Mouse (Mus musculus): Measurements from ENCODE around the gene Wdr46. TPM values are rescaled to one million over a fixed set of nuclear protein-coding genes. Genes with fewer than 3 reads are reported as not detected.
A peak's percentile ranks its signal among the peaks of the same experiment; 100 is the strongest.
"Not testable (repeated sequence)": the region's sequence is repeated elsewhere in the genome, so short reads cannot be mapped to it uniquely, and the experiment has no call there.

Wdr46 gene
- total RNA-seq (2021), result 10 to 100 TPM; 35.1 to 35.2 TPM
- long read RNA-seq, experiment 1, transcript Wdr46-201 (15 exons, 2,229 nt), result major isoform, 35 of 48 reads
- long read RNA-seq, experiment 1, partial matches to known transcripts, result 9 of 48 reads
- long read RNA-seq, experiment 1, other reads (novel, unspliced or antisense), result 4 of 48 reads
- long read RNA-seq, experiment 2, transcript Wdr46-201 (15 exons, 2,229 nt), result major isoform, 67 of 89 reads
- long read RNA-seq, experiment 2, partial matches to known transcripts, result 11 of 89 reads
- long read RNA-seq, experiment 2, other reads (novel, unspliced or antisense), result 11 of 89 reads

- DNase-seq (ENCODE audit: low spot score in 2 of 2), result peak; percentile 62 to 69
These were observed at the start of gene Wdr46, which contains the start of gene Pfdn6 for GRCm38 (mm10) chr17:33940206-33940805. Wdr46 (plus strand) TSS chr17:33940660. Pfdn6 (minus strand) TSS chr17:33940343.

GRCm38 (mm10) chr17:33891357-33891756, 49.1 kb upstream of the Wdr46 start:
- DNase-seq (ENCODE audit: low spot score in 2 of 2), result no peak

DNA sequence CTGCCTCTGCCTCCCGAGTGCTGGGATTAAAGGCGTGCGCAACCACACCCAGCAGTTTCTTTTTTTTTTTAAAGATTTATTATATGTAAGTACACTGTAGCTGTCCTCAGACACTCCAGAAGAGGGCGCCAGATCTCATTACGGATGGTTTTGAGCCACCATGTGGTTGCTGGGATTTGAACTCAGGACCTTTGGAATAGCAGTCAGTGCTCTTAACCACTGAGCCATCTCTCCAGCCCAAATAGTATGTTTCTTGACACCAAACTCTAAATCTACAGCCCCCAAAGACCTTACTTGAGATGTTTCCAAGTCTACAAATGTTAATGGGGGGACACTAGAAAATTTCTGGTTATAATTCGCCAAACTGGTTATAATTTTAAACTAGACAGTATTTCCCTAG, 48.6 kb upstream of the Wdr46 start:
- DNase-seq (ENCODE audit: low spot score in 2 of 2), result not testable (repeated sequence)

- DNase-seq (ENCODE audit: low spot score in 2 of 2), result no peak
These were observed 48.0 kb upstream of the Wdr46 start for GRCm38 (mm10) chr17:33892429-33892828.

GRCm38 (mm10) chr17:33893011-33893410, 47.4 kb upstream of the Wdr46 start:
- not testable (repeated sequence) for DNase-seq (ENCODE audit: low spot score in 2 of 2)

- no peak for DNase-seq (ENCODE audit: low spot score in 2 of 2)
These were observed 43.2 kb upstream of the Wdr46 start for GRCm38 (mm10) chr17:33897114-33897794.

DNA sequence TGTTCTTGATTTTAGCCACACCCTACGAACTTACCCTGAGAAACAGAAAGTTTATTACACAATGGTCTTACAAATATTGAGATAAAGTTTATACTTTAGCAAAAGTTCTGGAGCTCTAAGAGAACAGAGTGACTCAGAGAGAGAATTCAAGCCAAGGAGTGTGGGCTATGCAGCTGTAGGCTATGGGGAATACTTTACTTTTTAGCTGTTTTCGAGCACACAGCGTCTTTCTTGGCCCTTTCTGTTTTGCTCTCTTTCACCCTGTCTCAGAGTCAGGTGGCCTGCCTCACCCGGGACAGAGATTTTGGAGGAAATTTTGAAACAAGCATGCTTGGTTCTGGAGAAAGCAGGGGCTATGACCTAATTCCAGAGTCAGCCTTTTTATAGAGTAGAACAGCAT, 42.3 kb upstream of the Wdr46 start:
- DNase-seq (ENCODE audit: low spot score in 2 of 2), result not testable (repeated sequence)

GRCm38 (mm10) chr17:33899642-33900041, 40.8 kb upstream of the Wdr46 start:
- no peak for DNase-seq (ENCODE audit: low spot score in 2 of 2)

GRCm38 (mm10) chr17:33900281-33900988, 40.0 kb upstream of the Wdr46 start:
- no peak for DNase-seq (ENCODE audit: low spot score in 2 of 2)

DNA sequence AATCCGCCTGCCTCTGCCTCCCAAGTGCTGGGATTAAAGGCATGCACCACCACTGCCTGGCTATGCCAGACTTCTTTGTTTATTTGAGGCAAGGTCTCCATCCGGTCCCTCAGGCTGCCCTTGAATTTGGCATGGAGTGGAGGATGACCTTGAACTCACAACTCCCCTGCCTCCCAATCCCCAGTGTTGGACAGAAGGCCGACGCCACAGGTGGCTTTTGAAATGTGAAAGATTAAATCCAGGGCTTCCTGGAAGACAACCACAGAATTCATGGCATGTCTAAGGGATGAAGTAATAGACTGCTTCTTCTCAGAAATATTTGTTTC, 39.5 kb upstream of the Wdr46 start:
- no peak for DNase-seq (ENCODE audit: low spot score in 2 of 2)

GRCm38 (mm10) chr17:33901653-33902052, 38.8 kb upstream of the Wdr46 start:
- DNase-seq (ENCODE audit: low spot score in 2 of 2), result no peak

DNA sequence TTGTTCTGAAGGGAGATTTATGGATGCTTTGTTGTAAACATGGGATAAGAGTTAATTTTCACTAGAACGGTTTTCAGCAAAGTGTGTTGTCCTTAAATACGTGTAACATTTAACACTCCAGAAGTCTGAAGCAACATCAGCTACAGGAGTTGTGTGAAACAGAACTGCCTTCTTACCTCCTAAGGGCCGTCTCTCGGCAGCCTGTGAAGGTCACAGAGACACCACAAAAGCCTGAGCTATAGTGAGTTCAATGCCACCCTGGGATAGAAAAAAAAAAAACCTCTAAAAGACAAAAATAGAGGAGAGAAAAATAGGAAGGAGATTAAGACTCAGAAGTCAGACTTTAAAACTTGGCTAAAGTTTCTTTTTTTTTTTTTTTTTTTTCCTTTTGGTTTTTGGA, 38.4 kb upstream of the Wdr46 start:
- DNase-seq (ENCODE audit: low spot score in 2 of 2), result no peak

DNA sequence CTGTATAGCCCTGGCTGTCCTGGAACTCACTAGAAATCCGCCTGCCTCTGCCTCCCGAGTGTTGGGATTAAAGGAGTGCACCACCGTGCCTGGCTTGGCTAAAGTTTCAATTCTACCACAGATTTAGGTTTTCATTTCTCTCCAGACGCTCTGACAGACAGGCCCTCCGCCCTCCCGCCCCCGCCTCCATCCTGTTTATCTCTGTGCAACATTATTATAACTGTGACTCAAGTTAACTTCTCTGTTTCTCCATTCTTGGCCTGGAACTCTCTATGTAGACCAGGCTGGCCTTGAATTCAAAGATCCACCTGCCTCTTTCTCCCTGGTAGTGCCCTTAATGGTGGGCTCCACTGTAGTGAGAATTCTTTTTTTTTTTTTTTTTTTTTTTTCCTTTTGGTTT, 38.0 kb upstream of the Wdr46 start:
- DNase-seq (ENCODE audit: low spot score in 2 of 2), result no peak

DNA sequence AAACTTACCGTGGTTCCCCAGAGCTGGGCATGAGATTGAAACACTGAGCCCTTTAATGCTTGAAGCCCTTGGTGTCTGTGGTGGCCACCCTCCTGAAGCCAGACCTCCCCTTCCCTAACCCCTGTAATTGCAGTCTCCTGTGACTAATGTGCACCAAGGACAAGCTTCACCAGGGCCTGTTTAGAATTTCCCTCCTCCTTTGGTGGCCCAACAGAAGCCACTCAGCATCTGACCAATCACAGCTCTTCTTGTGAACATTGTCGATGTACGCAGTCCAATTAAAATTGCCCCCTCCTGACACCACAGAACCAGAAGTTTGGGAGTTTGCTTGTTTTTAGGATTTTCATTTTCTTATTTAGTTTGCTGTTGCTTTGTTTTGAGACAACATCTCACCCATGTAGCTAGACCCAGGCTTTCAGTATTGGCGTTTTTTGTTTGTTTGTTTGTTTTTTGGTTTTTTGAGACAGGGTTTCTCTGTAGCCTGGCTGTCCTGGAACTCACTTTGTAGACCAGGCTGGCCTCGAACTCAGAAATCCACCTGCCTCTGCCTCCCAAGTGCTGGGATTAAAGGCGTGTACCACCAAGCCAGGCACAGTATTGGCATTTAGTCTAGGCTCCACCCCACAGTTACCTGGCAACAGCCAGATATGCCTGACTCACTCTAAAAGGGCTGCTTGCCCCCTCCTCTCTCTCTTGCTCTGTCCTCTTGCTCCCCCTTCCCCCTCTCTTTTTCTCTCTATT, 36.4 kb upstream of the Wdr46 start:
- DNase-seq (ENCODE audit: low spot score in 2 of 2), result not testable (repeated sequence)

GRCm38 (mm10) chr17:33904835-33905234, 35.6 kb upstream of the Wdr46 start, which contains the start of gene Platr17:
Platr17 (plus strand) TSS chr17:33905135.
- DNase-seq (ENCODE audit: low spot score in 2 of 2), result not testable (repeated sequence)

- no peak for DNase-seq (ENCODE audit: low spot score in 2 of 2)
These were observed 32.0 kb upstream of the Wdr46 start for GRCm38 (mm10) chr17:33908331-33909076.

GRCm38 (mm10) chr17:33909077-33909868, 31.2 kb upstream of the Wdr46 start, which contains the start of gene Daxx:
Daxx (plus strand) TSS chr17:33909414.
- peak; percentile 98 for DNase-seq (ENCODE audit: low spot score in 2 of 2)

- DNase-seq (ENCODE audit: low spot score in 2 of 2), result no peak
These were observed 30.6 kb upstream of the Wdr46 start for GRCm38 (mm10) chr17:33909869-33910250.

GRCm38 (mm10) chr17:33910346-33911051, 30.0 kb upstream of the Wdr46 start:
- no peak for DNase-seq (ENCODE audit: low spot score in 2 of 2)

Data from adrenal gland, postnatal 4 days (tissue).